Mouse (Mus musculus): ENCODE measurements at regions not wholly inside any gene's neighbourhood (a gene's known extent, or its start where the extent isn't known, plus 50 kb on each side); places are given as distances from the start of the nearest gene placed in this dataset.

- TF ChIP-seq KAT2A (IDR thresholded peaks at IDR 0.05; ENCODE audit: insufficient replicate concordance, low read length) (no peak), CTCF (conservative IDR thresholded peaks at IDR 0.05 in 1 of 2, IDR thresholded peaks at IDR 0.05 in 1 of 2; ENCODE audit: low read depth in 2 of 2, low read length in 2 of 2) (no peak)
Measured at GRCm38 (mm10) chr11:20453786-20454185, 89.3 kb upstream of the Sertad2 start.

All from CH12.LX (cell line).